Mouse (Mus musculus) urinary bladder, postnatal 0 days (tissue): ENCODE results near the gene Olfr1224-ps1. TPM values are rescaled to one million over a fixed set of nuclear protein-coding genes. Genes with fewer than 3 reads are reported as not detected.

Experiments
- polyA plus RNA-seq: library from polyadenylated mRNA; unstranded; fragments of >200 nt; fragmentation: Nextera tagmentation; extraction: Ambion mirVana; gene quantifications from 2 replicates; pipeline ENCODE4 v1.2.1, GENCODE M21; 2015

Olfr1224-ps1 gene
- polyA plus RNA-seq, result not detected in 2 replicates

DNA sequence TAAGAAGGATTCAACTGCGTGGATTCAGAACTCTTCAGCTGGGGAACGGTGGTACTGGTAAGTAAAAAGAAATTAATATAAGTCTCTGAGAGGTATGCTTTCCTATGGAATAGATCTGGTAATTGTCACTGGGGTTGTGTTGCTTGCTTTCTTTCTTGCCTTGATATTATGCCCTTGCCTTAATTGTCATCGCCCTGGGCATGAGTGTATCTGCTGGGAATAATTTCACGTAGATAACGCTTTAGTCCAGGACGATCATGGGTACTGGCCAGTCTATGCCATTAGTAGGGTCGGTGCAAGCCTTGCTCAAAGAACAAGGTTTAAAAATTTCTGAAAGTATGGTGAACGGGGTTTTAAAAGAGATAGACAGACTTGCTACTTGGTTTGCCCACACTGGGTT lies at the start of gene Olfr1224-ps1:
Olfr1224-ps1 (minus strand) TSS at position 101 of the 400 bp plus-strand sequence.

DNA sequence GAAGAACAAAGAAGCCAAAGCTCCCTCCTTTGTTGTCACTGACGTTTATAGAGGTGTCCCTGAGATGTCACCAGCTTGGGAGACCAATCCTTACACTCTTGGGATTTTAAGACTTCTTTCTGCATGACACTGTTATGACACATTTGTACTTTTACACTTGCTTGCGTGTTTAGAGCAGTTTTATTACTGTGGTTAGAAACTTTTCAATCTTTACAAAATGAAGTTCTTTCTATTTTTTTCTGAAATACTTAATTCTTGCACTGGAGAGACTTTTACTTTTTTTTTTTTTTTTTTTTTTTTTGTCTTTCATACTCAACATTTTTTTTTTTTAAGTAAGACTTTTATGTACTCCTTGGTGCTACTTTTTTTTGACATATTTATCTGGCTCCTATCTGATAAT lies 36.1 kb upstream of the Olfr1224-ps1 start, which contains the start of gene Olfr1226:
Olfr1226 (minus strand) TSS at position 101 of the 400 bp plus-strand sequence.

DNA sequence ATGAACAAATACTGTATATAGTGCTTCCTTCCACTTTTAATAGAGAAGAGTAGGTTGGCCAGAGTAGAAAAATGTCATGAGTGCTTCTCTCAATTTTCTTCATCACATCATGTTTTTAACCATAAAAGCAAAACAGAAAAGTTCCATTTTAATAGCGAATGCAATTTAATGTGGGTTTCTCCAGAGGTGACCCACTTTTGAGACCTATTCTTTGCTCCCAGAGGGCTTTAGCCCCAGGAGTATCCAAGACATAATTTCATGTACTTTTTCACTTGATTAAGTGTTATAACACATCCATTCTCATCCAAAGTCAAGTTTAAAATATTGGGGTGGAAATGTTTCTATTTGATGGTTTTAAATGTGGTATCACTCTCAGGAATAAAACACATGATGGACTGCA lies 10.7 kb upstream of the Olfr1224-ps1 start, which contains the start of gene Olfr1225:
Olfr1225 (minus strand) TSS at position 101 of the 400 bp plus-strand sequence.

DNA sequence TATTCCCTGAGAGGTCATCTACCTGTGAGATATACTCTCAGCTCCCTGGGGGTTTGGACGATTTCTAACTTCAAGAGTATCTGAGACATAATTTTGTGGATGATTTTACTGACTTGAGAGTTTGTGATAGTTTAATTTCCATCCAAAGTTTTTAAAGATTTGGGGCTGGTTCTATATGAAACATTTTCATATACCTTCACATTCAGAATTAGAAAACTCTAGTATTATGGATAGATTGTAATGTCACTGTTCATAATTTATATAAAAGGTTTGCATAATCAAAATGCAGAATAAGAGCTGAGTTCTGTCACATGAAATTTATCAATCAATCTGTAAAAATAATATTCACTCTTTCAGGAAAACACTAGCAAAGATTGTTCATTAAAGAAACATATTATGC lies 12.4 kb downstream of the Olfr1224-ps1 start, which contains the start of gene Olfr1223:
Olfr1223 (minus strand) TSS at position 101 of the 400 bp plus-strand sequence.

DNA sequence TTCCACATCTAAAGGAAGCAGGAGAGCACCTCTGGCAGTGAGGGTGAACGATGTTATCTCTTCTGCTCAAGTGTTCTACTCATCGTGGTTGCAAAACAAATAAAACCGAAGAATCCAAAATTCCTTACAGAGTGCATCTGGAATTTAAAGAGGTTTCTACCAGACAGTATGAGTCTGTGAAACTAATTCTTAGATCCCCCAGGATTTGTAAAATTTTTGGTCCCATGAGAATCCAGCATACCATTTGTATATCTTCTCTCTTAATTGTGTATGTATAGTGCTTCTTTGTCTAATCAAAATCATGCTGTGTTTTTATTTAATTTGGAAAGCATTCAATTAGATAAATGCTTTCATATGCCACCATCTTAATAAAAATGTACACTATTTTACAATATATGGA lies 30.9 kb downstream of the Olfr1224-ps1 start, which contains the start of gene Olfr1222:
Olfr1222 (minus strand) TSS at position 101 of the 400 bp plus-strand sequence.

DNA sequence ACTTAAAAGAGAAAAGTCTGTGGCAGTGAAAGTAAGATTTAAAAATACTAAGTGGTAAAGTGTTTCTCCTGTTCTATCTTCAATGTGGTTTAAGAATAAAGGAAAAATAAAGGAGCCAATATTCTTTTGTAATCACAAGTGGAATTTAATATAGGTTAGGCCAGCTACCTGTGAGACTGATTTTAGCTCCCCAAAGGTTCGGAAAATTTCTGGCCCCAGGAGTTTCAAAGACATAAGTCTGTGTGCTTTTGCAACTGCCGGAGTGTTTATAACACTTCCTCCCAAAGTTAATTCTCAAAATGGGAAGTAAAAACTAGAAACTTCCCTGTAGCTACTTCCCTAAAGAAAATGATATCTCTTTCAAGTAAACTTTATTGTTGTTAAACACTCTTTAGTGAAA lies 46.7 kb downstream of the Olfr1224-ps1 start, which contains the start of gene Olfr1221:
Olfr1221 (minus strand) TSS at position 101 of the 400 bp plus-strand sequence.

DNA sequence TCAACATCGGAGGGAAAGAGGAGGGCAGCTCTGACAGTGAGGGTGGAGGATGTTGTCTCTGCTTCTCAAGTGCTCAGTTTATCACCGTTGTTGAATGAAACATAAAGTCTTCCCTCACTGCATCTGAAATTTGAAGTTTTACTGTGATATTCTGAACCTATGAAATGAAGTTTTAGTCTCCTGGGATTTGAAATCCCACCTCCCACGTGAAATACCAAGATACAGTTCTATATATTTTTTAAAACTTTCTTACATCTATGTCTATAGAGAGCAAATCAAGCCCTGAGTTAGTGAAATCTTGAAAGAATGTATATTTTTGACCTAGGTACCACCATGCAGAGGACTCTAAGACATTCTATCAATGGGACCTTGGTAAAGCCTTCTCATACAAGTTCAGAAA lies 57.2 kb downstream of the Olfr1224-ps1 start, which contains the start of gene Olfr1220:
Olfr1220 (minus strand) TSS at position 101 of the 400 bp plus-strand sequence.

Other genes starting within 250 kb of the Olfr1224-ps1 start
- not detected in 2 replicates for gene Olfr1209, start 248.9 kb downstream of the Olfr1224-ps1 start, polyA plus RNA-seq
- not detected in 2 replicates for gene Olfr1211, start 226.0 kb downstream of the Olfr1224-ps1 start, polyA plus RNA-seq
- gene Olfr1212, start 210.1 kb downstream of the Olfr1224-ps1 start, polyA plus RNA-seq, result not detected in 2 replicates
- gene Gm13762, start 183.8 kb downstream of the Olfr1224-ps1 start, polyA plus RNA-seq, result not detected in 2 replicates
- gene Olfr1214, start 171.4 kb downstream of the Olfr1224-ps1 start, polyA plus RNA-seq, result not detected in 2 replicates
- not detected in 2 replicates for gene Olfr1215, start 157.1 kb downstream of the Olfr1224-ps1 start, polyA plus RNA-seq
- gene Olfr1216, start 145.8 kb downstream of the Olfr1224-ps1 start, polyA plus RNA-seq, result not detected in 2 replicates
- not detected in 2 replicates for gene Olfr1217, start 132.0 kb downstream of the Olfr1224-ps1 start, polyA plus RNA-seq
- gene Olfr1218, start 102.9 kb downstream of the Olfr1224-ps1 start, polyA plus RNA-seq, result not detected in 2 replicates
- gene Olfr1219, start 80.6 kb downstream of the Olfr1224-ps1 start, polyA plus RNA-seq, result not detected in 2 replicates
- gene Olfr1220, start 57.3 kb downstream of the Olfr1224-ps1 start, polyA plus RNA-seq, result not detected in 2 replicates
- gene Olfr1221, start 46.8 kb downstream of the Olfr1224-ps1 start, polyA plus RNA-seq, result not detected in 2 replicates
- not detected in 2 replicates for gene Olfr1222, start 31.0 kb downstream of the Olfr1224-ps1 start, polyA plus RNA-seq
- not detected in 2 replicates for gene Olfr1223, start 12.5 kb downstream of the Olfr1224-ps1 start, polyA plus RNA-seq
- gene Olfr1225, start 10.6 kb upstream of the Olfr1224-ps1 start, polyA plus RNA-seq, result not detected in 2 replicates
- gene Olfr1226, start 36.0 kb upstream of the Olfr1224-ps1 start, polyA plus RNA-seq, result not detected in 2 replicates
- gene Olfr1228, start 90.0 kb upstream of the Olfr1224-ps1 start, polyA plus RNA-seq, result not detected in 2 replicates
- not detected in 2 replicates for gene Olfr1229, start 123.9 kb upstream of the Olfr1224-ps1 start, polyA plus RNA-seq
- not detected in 2 replicates for gene Olfr1230, start 133.2 kb upstream of the Olfr1224-ps1 start, polyA plus RNA-seq
- not detected in 2 replicates for gene Olfr1231, start 143.0 kb upstream of the Olfr1224-ps1 start, polyA plus RNA-seq
- not detected in 2 replicates for gene Olfr1232, start 165.6 kb upstream of the Olfr1224-ps1 start, polyA plus RNA-seq
- not detected in 2 replicates for gene Olfr1233, start 178.3 kb upstream of the Olfr1224-ps1 start, polyA plus RNA-seq
- gene Olfr1234, start 200.8 kb upstream of the Olfr1224-ps1 start, polyA plus RNA-seq, result not detected in 2 replicates
- gene Olfr1238, start 245.6 kb upstream of the Olfr1224-ps1 start, polyA plus RNA-seq, result not detected in 2 replicates